Mouse (Mus musculus): ENCODE measurements around the gene Tmem62. TPM values are rescaled to one million over a fixed set of nuclear protein-coding genes. Genes with fewer than 3 reads are reported as not detected.
"Not testable (repeated sequence)": the region's sequence is repeated elsewhere in the genome, so short reads cannot be mapped to it uniquely, and the experiment has no call there.

Gene Tmem62
- 10 to 100 TPM; 24.8 to 25.6 TPM for total RNA-seq (2021)
- long read RNA-seq, experiment 1, transcript Tmem62-201 (14 exons, 2,921 nt) = major isoform, 19 of 32 reads
- long read RNA-seq, experiment 1, partial matches to known transcripts = 3 of 32 reads
- long read RNA-seq, experiment 1, other reads (novel, unspliced or antisense) = 10 of 32 reads
- long read RNA-seq, experiment 2, transcript Tmem62-201 (14 exons, 2,921 nt) = major isoform, 19 of 26 reads
- long read RNA-seq, experiment 2, partial matches to known transcripts = 1 of 26 reads
- long read RNA-seq, experiment 2, other reads (novel, unspliced or antisense) = 3 of 26 reads

DNA sequence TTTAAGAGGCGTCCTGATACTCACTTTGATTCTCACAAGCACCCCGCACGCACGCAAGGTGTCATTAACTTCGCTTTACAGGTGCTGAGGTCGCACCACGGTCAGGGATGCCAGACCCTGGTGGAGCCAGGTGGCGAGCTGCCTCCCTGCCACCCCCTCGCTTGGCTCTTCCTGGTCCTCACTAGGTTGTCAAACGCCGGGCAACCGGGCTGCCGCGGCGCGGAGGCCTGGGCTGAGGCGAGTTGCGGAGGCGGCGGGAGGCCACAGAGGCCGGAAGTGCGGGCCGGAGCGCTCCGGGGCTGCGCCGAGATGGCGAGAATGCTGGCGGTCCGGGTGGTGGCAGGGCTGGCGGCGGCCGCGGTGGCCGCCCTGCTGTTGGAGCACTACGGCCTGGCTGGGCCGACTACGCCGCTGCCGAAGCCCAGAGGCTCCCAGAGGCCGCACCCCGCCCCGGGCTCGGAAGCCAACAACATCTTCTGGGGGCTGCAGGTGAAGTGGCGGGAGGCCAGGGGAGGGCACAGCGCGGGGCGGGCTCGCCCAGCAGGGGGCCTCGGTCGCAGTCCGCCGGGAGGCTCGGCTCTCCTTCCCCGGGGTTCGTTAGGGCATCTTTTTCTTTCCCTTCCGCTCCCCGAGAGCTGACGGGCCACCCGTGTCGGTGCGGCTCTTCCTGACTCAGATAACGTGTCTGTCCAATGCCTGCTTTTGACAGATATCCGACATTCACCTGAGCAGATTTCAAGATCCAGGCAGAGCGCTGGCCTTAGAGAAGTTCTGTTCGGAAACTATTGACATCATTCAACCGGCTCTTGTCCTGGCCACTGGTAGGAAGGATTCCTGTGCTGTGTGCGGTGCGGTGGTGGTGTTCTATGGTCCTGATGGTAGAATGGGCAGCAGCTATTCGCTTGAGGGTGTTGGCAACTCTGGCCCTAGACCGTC, at the start of gene Tmem62:
Tmem62 (plus strand) TSS at position 28 of the 936 bp plus-strand sequence.
- peak; percentile 55 to 72 for DNase-seq (ENCODE audit: low spot score in 2 of 2)

GRCm38 (mm10) chr2:120933038-120933437, 43.8 kb upstream of the Tmem62 start:
- DNase-seq (ENCODE audit: low spot score in 2 of 2) = no peak

DNA sequence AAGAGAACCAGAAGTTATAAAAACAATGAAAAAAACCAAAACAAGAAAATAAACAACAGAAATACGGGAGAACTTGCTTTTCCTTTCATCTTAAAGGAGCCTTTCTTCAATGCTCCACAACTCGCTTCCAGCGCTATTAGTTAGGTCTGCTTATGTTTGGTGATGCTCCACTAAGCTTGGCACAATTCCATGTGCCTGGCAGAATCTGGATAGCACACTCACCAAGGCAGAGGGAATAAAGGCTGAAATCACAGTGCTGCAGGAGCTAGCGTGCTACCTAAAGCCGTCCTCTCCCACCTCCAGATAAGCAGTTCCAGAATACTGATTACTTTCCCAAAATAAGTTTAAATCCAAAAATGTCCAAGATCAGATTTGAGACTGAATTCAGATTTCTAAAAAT, 25.6 kb upstream of the Tmem62 start:
- DNase-seq (ENCODE audit: low spot score in 2 of 2) = peak; percentile 42 to 51

- no peak for DNase-seq (ENCODE audit: low spot score in 2 of 2)
These were observed 24.5 kb upstream of the Tmem62 start for GRCm38 (mm10) chr2:120952176-120952938.

DNA sequence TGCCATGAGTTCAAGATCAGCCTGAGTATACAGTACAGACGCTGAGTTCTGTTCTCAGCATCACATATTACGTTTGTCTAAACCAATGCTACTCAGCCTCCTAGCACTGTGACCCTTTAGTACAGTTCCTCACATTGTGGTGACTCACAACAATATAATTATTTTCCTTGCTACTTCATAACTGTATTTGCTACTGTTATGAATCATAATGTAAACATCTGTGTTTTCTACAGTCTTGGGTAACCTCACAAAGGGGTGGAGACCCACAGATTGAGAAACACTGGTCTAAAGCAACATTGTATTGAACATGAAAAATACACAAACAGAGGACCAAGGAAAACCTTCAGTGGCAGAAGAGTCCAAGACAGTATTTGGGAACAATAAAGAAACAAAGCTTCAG, 17.5 kb upstream of the Tmem62 start:
- no peak for DNase-seq (ENCODE audit: low spot score in 2 of 2)

GRCm38 (mm10) chr2:120959827-120960226, 17.0 kb upstream of the Tmem62 start:
- DNase-seq (ENCODE audit: low spot score in 2 of 2) = no peak

- DNase-seq (ENCODE audit: low spot score in 2 of 2) = no peak
These were observed 16.6 kb upstream of the Tmem62 start for GRCm38 (mm10) chr2:120960261-120960660.

DNA sequence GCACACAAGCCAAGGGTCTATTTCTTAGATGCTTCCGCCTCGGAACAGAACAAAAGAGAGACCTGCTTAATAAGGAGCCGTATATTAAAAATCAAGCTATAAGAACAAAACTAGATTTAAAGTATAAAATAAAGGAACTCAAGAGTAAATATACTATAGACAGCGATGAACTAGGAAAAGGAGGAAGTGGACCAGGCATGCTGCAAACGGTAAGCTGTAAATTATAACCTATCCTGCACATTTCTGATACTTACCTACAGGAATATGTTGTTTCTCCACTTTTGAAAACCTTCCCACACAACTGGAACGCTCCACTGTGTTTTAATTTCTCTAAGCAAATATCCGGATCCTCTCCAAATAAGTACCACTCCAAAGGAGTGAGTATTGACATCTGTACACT, 13.7 kb upstream of the Tmem62 start:
- no peak for DNase-seq (ENCODE audit: low spot score in 2 of 2)

- no peak for DNase-seq (ENCODE audit: low spot score in 2 of 2)
These were observed 11.3 kb upstream of the Tmem62 start for GRCm38 (mm10) chr2:120965486-120965885.

DNA sequence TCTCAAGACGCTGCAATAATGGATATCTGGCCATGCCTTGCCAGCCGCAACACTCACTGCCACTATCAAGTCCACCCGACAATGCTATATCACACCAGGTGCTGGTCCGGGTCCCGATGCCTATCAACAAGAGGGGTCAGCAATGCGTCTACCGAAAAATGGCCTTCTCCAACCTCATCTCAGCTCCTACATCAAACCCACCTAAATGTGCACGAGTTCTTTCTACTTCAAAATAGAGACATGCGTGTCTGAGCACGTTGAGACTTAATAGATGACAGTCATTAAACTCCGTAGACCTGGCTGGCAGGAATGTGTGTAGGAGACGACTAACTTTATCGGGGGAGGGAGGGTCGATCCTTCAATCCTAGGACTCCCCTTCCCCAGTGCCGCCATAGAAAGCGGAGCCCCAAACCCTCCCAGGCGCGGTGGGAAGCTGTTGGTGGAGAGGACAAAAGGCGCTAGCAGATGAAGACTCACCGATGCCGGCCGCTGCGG, 6.7 kb upstream of the Tmem62 start:
- no peak for DNase-seq (ENCODE audit: low spot score in 2 of 2)

- peak; percentile 79 to 87 for DNase-seq (ENCODE audit: low spot score in 2 of 2)
These were observed 6.2 kb upstream of the Tmem62 start, which contains the start of gene Ubr1 for GRCm38 (mm10) chr2:120970559-120971080. Ubr1 (minus strand) TSS chr2:120970715.

DNA sequence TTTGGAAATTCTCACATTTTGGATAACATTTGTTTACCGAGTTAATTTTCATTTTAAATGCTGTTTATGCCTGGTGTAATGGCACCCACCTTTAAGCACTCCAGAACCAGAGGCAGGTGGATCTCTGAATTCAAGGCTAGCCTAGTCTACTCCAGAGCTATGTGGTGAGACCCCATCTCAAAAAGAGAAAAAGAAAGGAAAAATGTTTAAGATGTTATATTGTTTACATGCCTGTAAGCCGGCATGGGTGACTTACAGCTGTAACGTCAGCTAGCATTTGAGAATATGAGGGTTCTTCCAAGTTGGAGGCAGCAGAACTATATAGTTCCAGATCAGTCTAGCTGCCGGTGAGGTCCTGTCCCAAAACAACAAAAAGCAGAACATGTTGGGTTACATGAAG, 5.1 kb upstream of the Tmem62 start:
- no peak for DNase-seq (ENCODE audit: low spot score in 2 of 2)

GRCm38 (mm10) chr2:120972257-120972656, 4.6 kb upstream of the Tmem62 start:
- not testable (repeated sequence) for DNase-seq (ENCODE audit: low spot score in 2 of 2)

GRCm38 (mm10) chr2:120972964-120973363, 3.9 kb upstream of the Tmem62 start:
- no peak for DNase-seq (ENCODE audit: low spot score in 2 of 2)

GRCm38 (mm10) chr2:120976308-120976707, 509 bp upstream of the Tmem62 start:
- DNase-seq (ENCODE audit: low spot score in 2 of 2) = no peak

DNA sequence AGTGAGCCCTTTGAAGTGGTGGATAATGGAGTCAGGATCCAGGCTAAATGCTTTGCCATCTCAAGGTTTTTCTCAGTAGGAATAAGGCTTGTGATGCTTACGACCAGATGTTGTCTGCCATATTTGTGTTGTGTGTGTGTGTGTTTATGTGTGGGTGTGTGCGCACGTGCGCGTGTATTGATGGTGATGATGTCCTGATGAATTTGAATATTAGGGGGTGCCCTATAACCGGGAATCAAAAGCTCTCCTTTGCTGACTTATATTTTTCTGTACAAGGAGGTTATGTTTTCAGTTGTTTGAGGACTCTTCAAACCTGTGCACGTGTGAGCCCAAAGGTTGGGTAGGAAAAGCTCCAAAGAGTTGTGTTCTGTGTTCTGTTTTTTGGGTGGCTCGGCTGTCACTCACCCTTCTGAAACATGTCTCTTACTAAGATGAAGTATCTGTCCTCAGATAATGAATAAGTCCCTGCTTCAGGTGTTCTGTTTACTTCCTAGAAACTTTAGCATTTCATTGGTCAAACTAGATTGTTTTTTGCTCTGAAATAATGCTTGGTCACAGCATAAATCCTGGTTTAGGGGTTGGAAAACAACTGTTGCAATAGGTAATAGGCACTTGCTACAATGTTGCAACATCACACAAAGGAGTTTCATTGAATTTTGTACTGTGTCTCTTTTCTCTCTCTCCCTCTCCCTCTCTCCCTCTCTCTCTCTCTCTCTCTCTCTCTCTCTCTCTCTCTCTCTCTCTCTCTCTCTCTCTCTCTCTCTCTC, 1.3 kb downstream of the Tmem62 start:
- no peak for DNase-seq (ENCODE audit: low spot score in 2 of 2)

DNA sequence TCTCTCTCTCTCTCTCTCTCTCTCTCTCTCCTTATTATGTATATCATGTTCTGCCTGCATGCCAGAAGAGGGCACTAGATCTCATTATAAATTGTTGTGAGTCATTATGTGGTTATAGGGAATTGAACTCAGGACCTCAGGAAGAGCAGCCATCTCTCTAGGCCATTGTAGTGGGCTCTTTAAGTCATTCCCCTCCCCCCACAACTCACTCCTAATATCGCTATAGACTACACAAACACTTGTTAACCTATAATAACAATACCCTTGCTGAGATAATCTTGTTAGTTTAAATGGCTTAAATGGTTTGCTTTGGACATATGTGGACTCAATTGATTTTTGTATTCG, 1.8 kb downstream of the Tmem62 start:
- no peak for DNase-seq (ENCODE audit: low spot score in 2 of 2)

- DNase-seq (ENCODE audit: low spot score in 2 of 2) = no peak
These were observed 3.0 kb downstream of the Tmem62 start for GRCm38 (mm10) chr2:120979819-120980218.

DNA sequence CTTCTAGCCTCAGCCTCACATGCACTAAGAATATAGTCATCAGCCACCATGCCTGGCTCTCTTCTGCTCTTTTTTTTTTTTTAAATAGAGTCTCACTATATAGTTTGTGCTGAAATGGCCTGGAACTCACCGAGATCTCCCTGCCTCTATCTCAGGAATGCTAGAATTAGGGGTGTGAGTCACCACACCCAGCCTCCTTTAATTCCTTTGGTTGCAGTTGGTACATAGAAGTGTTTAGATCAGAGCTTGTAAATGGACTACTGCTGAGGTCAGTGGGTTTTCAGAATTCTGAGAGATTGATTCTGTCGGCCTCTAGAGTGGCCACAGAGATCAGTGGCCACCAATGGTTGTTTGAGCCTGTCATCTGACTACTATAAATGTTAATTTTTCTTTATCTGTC, 4.0 kb downstream of the Tmem62 start:
- no peak for DNase-seq (ENCODE audit: low spot score in 2 of 2)

DNA sequence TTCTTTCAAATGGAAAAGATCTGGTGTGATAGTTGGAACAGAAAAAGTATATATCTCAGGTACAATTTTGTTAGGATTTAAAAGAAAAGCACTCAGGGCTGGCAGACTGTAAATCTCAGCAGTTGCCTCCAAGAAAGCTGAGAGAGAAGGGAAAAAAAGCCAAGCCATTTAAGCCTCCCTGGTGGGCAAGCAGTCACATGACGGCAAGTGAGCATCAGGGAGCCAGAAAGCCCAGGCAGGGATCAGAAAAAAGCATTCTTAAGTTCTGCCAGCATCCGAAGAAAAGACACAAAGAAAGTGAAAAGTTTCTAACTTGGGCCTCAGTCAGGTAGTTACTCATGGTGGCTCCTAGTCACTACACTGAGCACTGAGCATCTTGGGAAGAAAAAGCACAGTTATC, 6.8 kb downstream of the Tmem62 start:
- no peak for DNase-seq (ENCODE audit: low spot score in 2 of 2)

Data from left cerebral cortex, adult 18-20 months (tissue).